Mouse (Mus musculus) thymus, adult 2 months (tissue): ENCODE data around the gene Negr1. TPM values are rescaled to one million over a fixed set of nuclear protein-coding genes. Genes with fewer than 3 reads are reported as not detected.

ENCODE experiments used
- DNase-seq: peaks from one replicate; pipeline ENCODE4 v3.0.0; 2021
- H3K27ac ChIP-seq: fragments of 200-500 bp; 2 replicates; pipeline ENCODE4 v1.5.1; 2012; ENCODE audit warnings: low read length, control low read depth; ENCODE audit not compliant: control insufficient read depth, insufficient read depth
- H3K27me3 ChIP-seq: fragments of 200-500 bp; 2 replicates; pipeline ENCODE4 v1.6.1; 2012; ENCODE audit warnings: mild to moderate bottlenecking, low read length, moderate library complexity, mixed read lengths; ENCODE audit not compliant: control insufficient read depth, insufficient read depth
- H3K36me3 ChIP-seq: fragments of 200-500 bp; 2 replicates; pipeline ENCODE4 v1.6.1; 2012; ENCODE audit warnings: mild to moderate bottlenecking, low read length, moderate library complexity; ENCODE audit not compliant: control insufficient read depth, insufficient read depth
- H3K4me1 ChIP-seq: fragments of 200-500 bp; replicated peaks from 2 replicates; pipeline ENCODE4 v1.6.1; 2012; ENCODE audit warnings: low read length; ENCODE audit not compliant: control insufficient read depth, insufficient read depth
- H3K4me3 ChIP-seq: fragments of 200-500 bp; 2 replicates; pipeline ENCODE4 v1.5.1; 2012; ENCODE audit warnings: mild to moderate bottlenecking, low read length, control low read depth, moderate library complexity; ENCODE audit not compliant: control insufficient read depth, insufficient read depth
- CTCF ChIP-seq: fragments of 200-500 bp; IDR thresholded peaks from 2 replicates; pipeline ENCODE4 v1.5.1; 2012; ENCODE audit warnings: mild to moderate bottlenecking, control low read depth, low read length, moderate library complexity, borderline replicate concordance; ENCODE audit not compliant: control insufficient read depth, poor library complexity, insufficient read depth; ENCODE audit errors: extremely low read depth
- POLR2A ChIP-seq: fragments of 200-500 bp; IDR thresholded peaks from 2 replicates; pipeline ENCODE4 v1.6.1; 2012; ENCODE audit warnings: mild to moderate bottlenecking, low read length, control low read depth, moderate library complexity; ENCODE audit not compliant: control insufficient read depth, poor library complexity, insufficient read depth; ENCODE audit errors: extremely low read depth
- WGBS: fragments of 180-500 bp; shearing (Covaris S2); methylation state at CpG from one replicate; pipeline ENCODE4 v1.1.7; 2018; 5-methylcytosine and 5-hydroxymethylcytosine counted together
- polyA plus RNA-seq: library from polyadenylated mRNA; depleted of rRNA; stranded (reverse); fragments of >200 nt; gene quantifications from 2 replicates; pipeline ENCODE4 v1.2.3, GENCODE M21; 2012

Gene Negr1
- polyA plus RNA-seq, 1 experiment: 0.67 TPM

- Histone ChIP-seq H3K4me1 (no peaks in the 10 kb centered on the region), H3K4me3 (no peak overlapping the region), H3K27me3 (no peaks in the 10 kb centered on the region), H3K36me3 (no peaks in the 10 kb centered on the region), H3K27ac (no peak overlapping the region)
- TF ChIP-seq CTCF: no peak
- TF ChIP-seq POLR2A: no peak
- no peak for DNase-seq
- WGBS: 75% methylated on average over 2 of the region's 2 CpGs
Measured at GRCm38 (mm10) chr3:157119916-157120315, 558.3 kb downstream of the Negr1 start.

- no peak overlapping the region for H3K27ac ChIP-seq
- no peak for DNase-seq
- no peaks in the 10 kb centered on the region for H3K36me3 ChIP-seq
- no peaks in the 10 kb centered on the region for H3K4me1 ChIP-seq
- H3K27me3 ChIP-seq: no peaks in the 10 kb centered on the region
- 89% methylated on average over 14 of the region's 14 CpGs for WGBS
- no peak overlapping the region for H3K4me3 ChIP-seq
- TF ChIP-seq CTCF: no peak
- TF ChIP-seq POLR2A: no peak
Measured at GRCm38 (mm10) chr3:157146124-157146855, 584.7 kb downstream of the Negr1 start.

- Histone ChIP-seq H3K36me3 (no peaks in the 10 kb centered on the region), H3K27ac (no peak overlapping the region), H3K4me3 (no peak overlapping the region), H3K4me1 (no peaks in the 10 kb centered on the region), H3K27me3 (no peaks in the 10 kb centered on the region)
- DNase-seq: no peak
- 89% methylated on average over 3 of the region's 3 CpGs for WGBS
- TF ChIP-seq POLR2A (no peak), CTCF (no peak)
Measured at GRCm38 (mm10) chr3:157154902-157155301, 593.3 kb downstream of the Negr1 start.

GRCm38 (mm10) chr3:157155513-157155912, 593.9 kb downstream of the Negr1 start:
- no peak for DNase-seq
- TF ChIP-seq CTCF: no peak
- no peak for TF ChIP-seq POLR2A
- H3K4me3 ChIP-seq: no peak overlapping the region
- H3K27ac ChIP-seq: no peak overlapping the region
- no peaks in the 10 kb centered on the region for H3K27me3 ChIP-seq
- H3K4me1 ChIP-seq: no peaks in the 10 kb centered on the region
- H3K36me3 ChIP-seq: no peaks in the 10 kb centered on the region

GRCm38 (mm10) chr3:157164840-157165595, 603.4 kb downstream of the Negr1 start:
- whole genome bisulfite sequencing: 97% methylated on average over 3 of the region's 3 CpGs
- no peak for DNase-seq

GRCm38 (mm10) chr3:157181975-157182374, 620.4 kb downstream of the Negr1 start:
- no peak for TF ChIP-seq CTCF
- TF ChIP-seq POLR2A: no peak
- DNase-seq: no peak
- no peaks in the 10 kb centered on the region for H3K4me1 ChIP-seq
- no peak overlapping the region for H3K27ac ChIP-seq
- no peaks in the 10 kb centered on the region for H3K36me3 ChIP-seq
- H3K27me3 ChIP-seq: no peaks in the 10 kb centered on the region
- WGBS: 20% methylated on average over 2 of the region's 2 CpGs
- no peak overlapping the region for H3K4me3 ChIP-seq

More at GRCm38 (mm10) chr3:157164840-157165595, 603.4 kb downstream of the Negr1 start:
- no peak for TF ChIP-seq CTCF
- no peak for TF ChIP-seq POLR2A
- Histone ChIP-seq H3K4me3 (no peak overlapping the region), H3K27ac (no peak overlapping the region), H3K27me3 (no peaks in the 10 kb centered on the region), H3K36me3 (no peaks in the 10 kb centered on the region), H3K4me1 (no peaks in the 10 kb centered on the region)
